Mouse (Mus musculus) gastrocnemius, postnatal 25 days (tissue): ENCODE measurements at regions not wholly inside any gene's neighbourhood (a gene's known extent, or its start where the extent isn't known, plus 50 kb on each side); places are given as distances from the start of the nearest gene placed in this dataset.

Source experiments
- DNase-seq: peaks from one replicate; pipeline ENCODE4 v3.0.0; 2022

- DNase-seq, result no peak
Measured at GRCm38 (mm10) chr2:124953015-124953414, 114.9 kb upstream of the Slc24a5 start.

- no peak for DNase-seq
Measured at GRCm38 (mm10) chr2:124955843-124956242, 112.1 kb upstream of the Slc24a5 start.

GRCm38 (mm10) chr2:124959431-124959830 is 108.5 kb upstream of the Slc24a5 start:
- no peak for DNase-seq

- DNase-seq, result no peak
Measured at GRCm38 (mm10) chr2:124971826-124972749, 95.8 kb upstream of the Slc24a5 start.

- no peak for DNase-seq
Measured at GRCm38 (mm10) chr2:124975106-124975505, 92.8 kb upstream of the Slc24a5 start.

GRCm38 (mm10) chr2:124990976-124991375 is 76.9 kb upstream of the Slc24a5 start:
- no peak for DNase-seq

- no peak for DNase-seq
Measured at GRCm38 (mm10) chr2:125015007-125015406, 52.9 kb upstream of the Slc24a5 start.

DNA sequence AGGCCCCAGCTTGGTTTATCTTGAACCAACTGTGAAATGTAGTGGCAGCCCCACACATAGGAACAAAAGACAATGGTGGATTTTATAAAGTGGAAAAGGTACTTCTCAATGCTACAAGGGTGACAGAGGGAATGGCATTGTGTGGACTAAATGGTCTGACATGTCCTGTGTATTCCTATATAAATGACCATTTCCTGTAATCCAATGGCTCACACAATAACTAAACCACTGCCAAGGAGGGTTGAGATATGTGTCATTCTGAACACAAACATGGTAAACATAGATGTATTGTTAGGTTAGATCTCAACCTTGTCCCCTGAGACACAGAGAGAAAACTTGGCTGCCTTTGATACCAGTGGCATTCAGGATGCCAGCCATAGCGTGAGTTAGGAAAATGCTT is 51.0 kb upstream of the Slc24a5 start:
- no peak for DNase-seq
